ENCODE assay signal across 23 mouse cellular contexts in genomic region chr1:155798000-155798399, GRCm38 (mm10). TPM values are rescaled to one million over a fixed set of nuclear protein-coding genes. Genes with fewer than 3 reads are reported as not detected.
A peak's percentile ranks its signal among the peaks of the same experiment; 100 is the strongest.
DNase-seq lines count a peak whose midpoint lies in the region; ATAC-seq and TF ChIP-seq lines count a peak whose summit lies in the region.
"Had no signal": no experiment of that assay in that cellular context is flagged by ENCODE, and none has a peak within 500 bp of the region (broad histone marks: within the 10 kb centered on the region; RNA-seq: fewer than 3 reads in every experiment).

No protein-coding gene starts in this region.

- H3K4me3 ChIP-seq in liver, adult 2 months (ENCODE audit: insufficient read depth, low read depth, low read length), result no peak overlapping the region
- H3K4me3 ChIP-seq in liver, postnatal 0 days (ENCODE audit: low read depth, low read length), result no peak overlapping the region
- no peak overlapping the region for H3K4me3 ChIP-seq in lung, embryonic 16.5 days (ENCODE audit: low read length)
- H3K4me3 ChIP-seq in lung, adult 2 months (replicated peaks; ENCODE audit: extremely low read depth, low read depth, low read length), result no peak overlapping the region
- H3K4me3 ChIP-seq: forebrain, embryonic 12.5 days; forebrain, embryonic 15.5 days; heart, adult 2 months; heart, embryonic 10.5 days; heart, embryonic 13.5 days had no signal

- peaks cover 16% of the 10 kb centered on the region; the same call in 1 of the 2 replicates for H3K79me2 ChIP-seq in liver, adult 2 months (ENCODE audit: control insufficient read depth, insufficient read depth, low read length)

- no peak overlapping the region for H3K9ac ChIP-seq in liver, adult 2 months (ENCODE audit: low read depth, low read length)
- no peak overlapping the region for H3K9ac ChIP-seq in liver, postnatal 0 days (replicated peaks)
- H3K9ac ChIP-seq in lung, embryonic 16.5 days (ENCODE audit: low read length), result no peak overlapping the region
- H3K9ac ChIP-seq: forebrain, embryonic 12.5 days; forebrain, embryonic 15.5 days; heart, embryonic 13.5 days; hindbrain, embryonic 14.5 days had no signal

- no peak overlapping the region for H3K4me2 ChIP-seq in liver, postnatal 0 days (ENCODE audit: low read depth, low read length)
- no peak overlapping the region for H3K4me2 ChIP-seq in lung, embryonic 16.5 days (ENCODE audit: low read depth, low read length)
- H3K4me2 ChIP-seq: forebrain, embryonic 12.5 days; forebrain, embryonic 15.5 days; heart, embryonic 13.5 days; hindbrain, embryonic 14.5 days had no signal

- H3K9me3 ChIP-seq in liver, postnatal 0 days (ENCODE audit: low read length), result no peaks in the 10 kb centered on the region
- no peaks in the 10 kb centered on the region for H3K9me3 ChIP-seq in lung, embryonic 16.5 days (ENCODE audit: control insufficient read depth, low read length)
- H3K9me3 ChIP-seq: forebrain, embryonic 12.5 days; forebrain, embryonic 15.5 days; heart, embryonic 10.5 days; heart, embryonic 13.5 days had no signal

- H3K36me3 ChIP-seq in liver, adult 2 months (ENCODE audit: control insufficient read depth, insufficient read depth, low read length), result peaks cover 43% of the 10 kb centered on the region
- H3K36me3 ChIP-seq in liver, postnatal 0 days (replicated peaks; ENCODE audit: insufficient read depth, low read length), result peaks cover 49% of the 10 kb centered on the region
- peaks cover 6% of the 10 kb centered on the region; the same call in 1 of the 2 replicates for H3K36me3 ChIP-seq in lung, embryonic 16.5 days (ENCODE audit: control insufficient read depth, insufficient read depth, low read length)

- 81% methylated on average over 4 of the region's 4 CpGs for WGBS in liver, adult 2 months
- 94% methylated on average over 4 of the region's 4 CpGs for WGBS in liver, postnatal 0 days (ENCODE audit: insufficient replicate concordance)
- WGBS in lung, embryonic 16.5 days, result 89% methylated on average over 4 of the region's 4 CpGs
- WGBS in lung, adult 2 months, result 75% methylated on average over 4 of the region's 4 CpGs

- no peaks in the 10 kb centered on the region for H3K27me3 ChIP-seq in liver, adult 2 months (ENCODE audit: control insufficient read depth, insufficient read depth, low read length)
- no peaks in the 10 kb centered on the region for H3K27me3 ChIP-seq in liver, postnatal 0 days (ENCODE audit: insufficient read depth, low read length)
- H3K27me3 ChIP-seq in lung, embryonic 16.5 days (ENCODE audit: control insufficient read depth, insufficient read depth, low read depth, low read length), result no peaks in the 10 kb centered on the region
- H3K27me3 ChIP-seq: forebrain, embryonic 12.5 days; forebrain, embryonic 15.5 days; heart, embryonic 13.5 days; Patski had no signal

- peaks cover 48% of the 10 kb centered on the region for H3K4me1 ChIP-seq in liver, adult 2 months (ENCODE audit: control insufficient read depth, insufficient read depth, low read length)
- H3K4me1 ChIP-seq in liver, postnatal 0 days (ENCODE audit: insufficient read depth), result peaks cover 16% of the 10 kb centered on the region
- H3K4me1 ChIP-seq in lung, embryonic 16.5 days (replicated peaks; ENCODE audit: control insufficient read depth, insufficient read depth, low read length), result peaks cover 15% of the 10 kb centered on the region
- H3K4me1 ChIP-seq in lung, adult 2 months (ENCODE audit: control insufficient read depth, insufficient read depth, low read length), result peaks cover 3% of the 10 kb centered on the region
- H3K4me1 ChIP-seq: forebrain, embryonic 12.5 days had no signal

- ATAC-seq in liver, postnatal 0 days, result no peak
- ATAC-seq in lung, embryonic 16.5 days (ENCODE audit: low read depth), result peak; percentile 69
- ATAC-seq: forebrain, embryonic 15.5 days; Patski had no signal

- H3K27ac ChIP-seq in liver, adult 2 months (replicated peaks; ENCODE audit: insufficient read depth, low read depth, low read length), result 0 out of 2 replicates have a peak overlapping the region, but pooled peaks have one; percentile 3
- no peak overlapping the region for H3K27ac ChIP-seq in liver, postnatal 0 days (ENCODE audit: low read depth)
- no peak overlapping the region for H3K27ac ChIP-seq in lung, embryonic 16.5 days (ENCODE audit: low read length)
- H3K27ac ChIP-seq: forebrain, embryonic 12.5 days; forebrain, embryonic 15.5 days; heart, adult 2 months; heart, embryonic 10.5 days; hindbrain, embryonic 14.5 days had no signal

- TF ChIP-seq CTCF in liver, adult 2 months (IDR thresholded peaks at IDR 0.05; ENCODE audit: low read depth, low read length), result no peak
- TF ChIP-seq CTCF in liver, postnatal 0 days (IDR thresholded peaks at IDR 0.05; ENCODE audit: low read depth), result no peak
- TF ChIP-seq CTCF in lung, adult 2 months (IDR thresholded peaks at IDR 0.05; ENCODE audit: insufficient read depth, low read length), result no peak

- TF ChIP-seq EP300 in liver, postnatal 0 days (IDR thresholded peaks at IDR 0.05; ENCODE audit: low read depth), result no peak

- TF ChIP-seq POLR2A in liver, adult 2 months (IDR thresholded peaks at IDR 0.05; ENCODE audit: extremely low read depth, insufficient read depth, low read length), result no peak
- no peak for TF ChIP-seq POLR2A in lung, adult 2 months (IDR thresholded peaks at IDR 0.05; ENCODE audit: borderline replicate concordance, extremely low read depth, low read depth, low read length)

- peak; percentile 41 for DNase-seq in liver, adult 2 months (ENCODE audit: extremely low read depth, low read depth, low spot score)
- DNase-seq in liver, postnatal 0 days, result no peak
- no peak for DNase-seq in lung, adult 2 months
- DNase-seq in urinary bladder, postnatal 14 days (ENCODE audit: low spot score), result peak; percentile 16
- no peak for DNase-seq in urinary bladder, adult 2 months (ENCODE audit: low spot score)
- no peak for DNase-seq in left cerebral cortex, adult 11 months (ENCODE audit: low spot score)
- DNase-seq: adrenal gland, postnatal 10 days; adrenal gland, postnatal 36 days; cerebellum, postnatal 14 days; gastrocnemius, postnatal 25 days; heart, adult 2 months had no signal

RNA-seq across cellular contexts. Expression of gene Qsox1, which starts 14.7 kb away (rescaled TPM):
- 221 and 249 TPM in 2 replicates for total RNA-seq in liver, adult 2 months (2014; rRNA removed)
- polyA plus RNA-seq in liver, adult 2 months (2012; rRNA removed), result 475 and 543 TPM in 2 replicates
- 238 and 239 TPM in 2 replicates for polyA plus RNA-seq in liver, postnatal 0 days (2015; fragmentation: Nextera tagmentation; extraction: Ambion mirVana)
- polyA plus RNA-seq in lung, embryonic 16.5 days (2015; fragmentation: Nextera tagmentation; extraction: Ambion mirVana), result 47.8 and 52.0 TPM in 2 replicates
- 170 and 171 TPM in 2 replicates for polyA plus RNA-seq in lung, adult 2 months (2012; rRNA removed)
- polyA plus RNA-seq in urinary bladder, adult 2 months (2012; rRNA removed), result 163 and 166 TPM in 2 replicates

RNA-seq across cellular contexts. Expression of gene Lhx4, which starts 46.5 kb away (rescaled TPM):
- total RNA-seq in liver, adult 2 months (2014; rRNA removed), result not detected in 2 replicates
- polyA plus RNA-seq in liver, adult 2 months (2012; rRNA removed), result not detected in 2 replicates
- not detected in 2 replicates for polyA plus RNA-seq in liver, postnatal 0 days (2015; fragmentation: Nextera tagmentation; extraction: Ambion mirVana)
- polyA plus RNA-seq in lung, embryonic 16.5 days (2015; fragmentation: Nextera tagmentation; extraction: Ambion mirVana), result 0.04 TPM in 1 of 2 replicates, not detected in the other
- polyA plus RNA-seq in lung, adult 2 months (2012; rRNA removed), result not detected in 2 replicates
- not detected in 2 replicates for polyA plus RNA-seq in urinary bladder, adult 2 months (2012; rRNA removed)
- total RNA-seq: adrenal gland, postnatal 10 days; adrenal gland, postnatal 36 days; gastrocnemius, adult 8-10 months; gastrocnemius, postnatal 25 days; granulocyte monocyte progenitor cell, adult 5-6 weeks; heart, adult 2 months; heart, postnatal 14 days; heart, postnatal 4 days had no signal
- polyA plus RNA-seq: heart, adult 2 months; heart, embryonic 10.5 days; heart, embryonic 13.5 days; heart, embryonic 16.5 days; Patski had no signal

Comparison
In these comparisons a context has a peak if more than half of its experiments do, and no peak if none do; other contexts are left out.
1. DNase-seq: peak in liver, adult 2 months (single experiment) and urinary bladder, postnatal 14 days (single experiment); none in liver, postnatal 0 days (single experiment), lung, adult 2 months (single experiment), urinary bladder, adult 2 months (single experiment) and left cerebral cortex, adult 11 months (single experiment).